Mouse (Mus musculus) G1E (cell line): ENCODE measurements at regions not wholly inside any gene's neighbourhood (a gene's known extent, or its start where the extent isn't known, plus 50 kb on each side); places are given as distances from the start of the nearest gene placed in this dataset.

Experiments used
- CTCF ChIP-seq: IDR thresholded peaks from 2 replicates; pipeline ENCODE4 v1.5.1; 2012; ENCODE audit warnings: low read depth, low read length, inconsistent platforms, mixed read lengths
- GATA1 ChIP-seq: IDR thresholded peaks from 2 replicates; pipeline ENCODE4 v1.6.1; 2012; ENCODE audit warnings: borderline replicate concordance, low read length, inconsistent platforms, mixed read lengths
- GATA2 ChIP-seq: IDR thresholded peaks from 2 replicates; pipeline ENCODE4 v1.6.1; 2012; ENCODE audit warnings: low read depth, low read length, inconsistent platforms, borderline replicate concordance

DNA sequence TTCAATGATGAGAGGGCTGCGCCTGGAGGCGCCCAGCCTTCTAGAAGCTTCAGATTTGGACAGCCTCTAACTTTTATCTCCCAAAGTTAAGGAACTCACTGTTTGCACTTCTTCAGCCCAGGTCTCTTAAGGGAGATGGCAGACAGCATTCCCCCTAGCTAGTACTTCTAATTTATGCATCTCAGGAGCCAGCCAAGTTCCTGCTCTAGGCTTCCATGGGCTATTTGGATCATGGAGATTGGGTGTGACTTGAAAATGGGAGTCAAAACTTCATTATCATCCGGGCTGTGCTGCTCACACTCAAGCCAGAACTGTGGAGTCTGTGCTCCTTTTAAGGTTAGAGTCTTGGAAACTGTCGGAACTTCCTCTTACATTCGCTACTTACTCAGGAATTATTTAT lies 158.7 kb downstream of the Gm12728 start:
- TF ChIP-seq CTCF (no peak), GATA2 (no peak), GATA1 (no peak)
